Mouse (Mus musculus) C2C12 (cell line): ENCODE data around the gene Zdhhc11. TPM values are rescaled to one million over a fixed set of nuclear protein-coding genes. Genes with fewer than 3 reads are reported as not detected.

Experiments
- H3K27me3 ChIP-seq: one replicate; pipeline ENCODE4 v1.6.1; 2011; ENCODE audit not compliant: control insufficient read depth, insufficient read depth, insufficient read length
- H3K36me3 ChIP-seq: one replicate; pipeline ENCODE4 v1.6.1; 2011; ENCODE audit not compliant: control insufficient read depth, insufficient read depth
- H3K4me3 ChIP-seq: one replicate; pipeline ENCODE4 v1.5.1; 2011; ENCODE audit warnings: mild to moderate bottlenecking, control low read depth; ENCODE audit not compliant: poor library complexity, insufficient read depth, severe bottlenecking
- H3K79me2 ChIP-seq: one replicate; pipeline ENCODE4 v1.6.1; 2011; ENCODE audit not compliant: control insufficient read depth, insufficient read depth
- H3K79me3 ChIP-seq: one replicate; pipeline ENCODE4 v1.6.1; 2011; ENCODE audit warnings: low read depth, control low read depth
- H3ac ChIP-seq: one replicate; pipeline ENCODE3; 2011; ENCODE audit warnings: low read depth; ENCODE audit not compliant: control insufficient read depth, insufficient read length
- CEBPB ChIP-seq: IDR thresholded peaks from one replicate; pipeline ENCODE4 v1.6.1; 2011; ENCODE audit warnings: low read depth, mild to moderate bottlenecking, control low read depth, moderate library complexity
- CTCF ChIP-seq: IDR thresholded peaks from one replicate; pipeline ENCODE4 v1.5.1; 2011; ENCODE audit not compliant: control insufficient read depth, insufficient read depth, insufficient read length
- FOSL1 ChIP-seq: IDR thresholded peaks from one replicate; pipeline ENCODE4 v1.8.0; 2011; ENCODE audit warnings: mild to moderate bottlenecking, low read length; ENCODE audit not compliant: poor library complexity, insufficient read depth, severe bottlenecking
- MAX ChIP-seq: IDR thresholded peaks from one replicate; pipeline ENCODE4 v1.6.1; 2011; ENCODE audit warnings: mild to moderate bottlenecking, control low read depth
- MYOD1 ChIP-seq: IDR thresholded peaks from one replicate; pipeline ENCODE4 v1.6.1; 2011; ENCODE audit warnings: low read depth; ENCODE audit not compliant: control insufficient read depth, insufficient read length
- MYOG ChIP-seq: IDR thresholded peaks from one replicate; pipeline ENCODE4 v1.6.1; 2011; ENCODE audit not compliant: control insufficient read depth, insufficient read length; ENCODE audit errors: extremely low read depth
- USF1 ChIP-seq: IDR thresholded peaks from one replicate; pipeline ENCODE4 v1.6.1; 2011; ENCODE audit warnings: low read depth, mild to moderate bottlenecking, control low read depth, moderate library complexity
- microRNA-seq: library from miRNA; unstranded; fragments of <30 nt; microRNA quantifications from one replicate; pipeline ENCODE4, GENCODE M21; 2019; ENCODE audit warnings: borderline microRNAs expressed
- polyA plus RNA-seq: library from polyadenylated mRNA; unstranded; fragments of >200 nt; fragmentation: generic; extraction: Trizol; gene quantifications from one replicate; pipeline ENCODE4 v1.2.1, GENCODE M21; 2012; ENCODE audit warnings: missing spikeins

Zdhhc11 gene
- polyA plus RNA-seq, 1 experiment: not detected

- H3K4me3 ChIP-seq: no peak overlapping the region
- no peaks in the 10 kb centered on the region for H3K79me3 ChIP-seq
- no peaks in the 10 kb centered on the region for H3K79me2 ChIP-seq
- TF ChIP-seq FOSL1 (no peak), MAX (no peak), MYOD1 (no peak), CEBPB (no peak), MYOG (no peak), USF1 (no peak), CTCF (no peak)
- no peaks in the 10 kb centered on the region for H3K36me3 ChIP-seq
- no peak overlapping the region for H3ac ChIP-seq
- H3K27me3 ChIP-seq: peaks cover 5% of the 10 kb centered on the region
Measured at GRCm38 (mm10) chr13:74031133-74031532, 67.5 kb downstream of the Zdhhc11 start.

- H3K36me3 ChIP-seq: no peaks in the 10 kb centered on the region
- H3ac ChIP-seq: no peak overlapping the region
- no peak for TF ChIP-seq CTCF
- no peaks in the 10 kb centered on the region for H3K79me2 ChIP-seq
- no peak overlapping the region for H3K4me3 ChIP-seq
- H3K79me3 ChIP-seq: no peaks in the 10 kb centered on the region
- peaks cover 5% of the 10 kb centered on the region for H3K27me3 ChIP-seq
Measured at GRCm38 (mm10) chr13:74034756-74035155, 71.1 kb downstream of the Zdhhc11 start.

DNA sequence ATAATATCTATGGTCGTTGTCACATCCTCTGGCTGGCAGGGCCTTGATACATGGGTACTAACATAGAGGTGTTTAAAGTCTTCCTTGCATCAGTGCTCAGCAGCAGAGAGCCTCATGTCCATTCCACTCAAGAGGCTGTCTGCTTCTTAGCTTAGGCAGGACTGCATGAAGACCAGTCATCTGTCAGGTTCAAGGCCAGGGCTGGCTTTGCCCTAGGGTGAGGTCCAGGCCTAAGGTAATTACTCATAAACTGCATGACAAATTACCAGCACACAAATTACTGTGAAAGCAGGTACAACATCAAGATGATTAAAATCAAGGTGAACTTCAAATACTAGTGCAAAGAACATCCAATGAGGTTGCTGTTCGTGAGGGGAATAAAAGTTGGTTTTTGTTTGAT lies 72.1 kb downstream of the Zdhhc11 start:
- H3K36me3 ChIP-seq: no peaks in the 10 kb centered on the region
- no peaks in the 10 kb centered on the region for H3K79me2 ChIP-seq
- no peak overlapping the region for H3K4me3 ChIP-seq
- no peaks in the 10 kb centered on the region for H3K79me3 ChIP-seq
- no peaks in the 10 kb centered on the region for H3K27me3 ChIP-seq
- no peak overlapping the region for H3ac ChIP-seq
- TF ChIP-seq MYOG: no peak
- TF ChIP-seq FOSL1: no peak
- no peak for TF ChIP-seq MAX
- no peak for TF ChIP-seq USF1
- TF ChIP-seq MYOD1: no peak
- no peak for TF ChIP-seq CEBPB
- TF ChIP-seq CTCF: no peak

GRCm38 (mm10) chr13:74039926-74040325 lies 76.3 kb downstream of the Zdhhc11 start:
- no peak overlapping the region for H3ac ChIP-seq
- TF ChIP-seq MAX (no peak), MYOG (no peak), FOSL1 (no peak), USF1 (no peak), MYOD1 (no peak), CEBPB (no peak), CTCF (no peak)
- H3K36me3 ChIP-seq: no peaks in the 10 kb centered on the region
- H3K79me2 ChIP-seq: no peaks in the 10 kb centered on the region
- H3K4me3 ChIP-seq: no peak overlapping the region
- no peaks in the 10 kb centered on the region for H3K27me3 ChIP-seq
- H3K79me3 ChIP-seq: no peaks in the 10 kb centered on the region

Small RNA genes within 50 kb of the gene (microRNA-seq; reads per million reads assigned to microRNA genes)
- not detected for gene Gm25197

Other genes with a start within 250 kb of the Zdhhc11 start
- gene Slc12a7, start 230.8 kb upstream of the Zdhhc11 start, polyA plus RNA-seq: 28.7 TPM
- gene Nkd2, start 116.2 kb upstream of the Zdhhc11 start, polyA plus RNA-seq: 0.04 TPM
- 17.5 TPM for gene Trip13, start 26.1 kb upstream of the Zdhhc11 start, polyA plus RNA-seq
- 22.7 TPM for gene Brd9, start 26.0 kb upstream of the Zdhhc11 start, polyA plus RNA-seq
- gene Tppp, start 45.6 kb downstream of the Zdhhc11 start, polyA plus RNA-seq: 0.02 TPM
- 2.2 TPM for gene Cep72, start 98.4 kb downstream of the Zdhhc11 start, polyA plus RNA-seq
- 0.01 TPM for gene Slc9a3, start 157.6 kb downstream of the Zdhhc11 start, polyA plus RNA-seq
- 22.8 TPM for gene Exoc3, start 244.9 kb downstream of the Zdhhc11 start, polyA plus RNA-seq